Mouse (Mus musculus): ENCODE results near the gene Plcl2. TPM values are rescaled to one million over a fixed set of nuclear protein-coding genes. Genes with fewer than 3 reads are reported as not detected.
A peak's percentile ranks its signal among the peaks of the same experiment; 100 is the strongest.

Plcl2 gene
- total RNA-seq, 2 experiments from 2014 or later, result 145 to 165 TPM

DNA sequence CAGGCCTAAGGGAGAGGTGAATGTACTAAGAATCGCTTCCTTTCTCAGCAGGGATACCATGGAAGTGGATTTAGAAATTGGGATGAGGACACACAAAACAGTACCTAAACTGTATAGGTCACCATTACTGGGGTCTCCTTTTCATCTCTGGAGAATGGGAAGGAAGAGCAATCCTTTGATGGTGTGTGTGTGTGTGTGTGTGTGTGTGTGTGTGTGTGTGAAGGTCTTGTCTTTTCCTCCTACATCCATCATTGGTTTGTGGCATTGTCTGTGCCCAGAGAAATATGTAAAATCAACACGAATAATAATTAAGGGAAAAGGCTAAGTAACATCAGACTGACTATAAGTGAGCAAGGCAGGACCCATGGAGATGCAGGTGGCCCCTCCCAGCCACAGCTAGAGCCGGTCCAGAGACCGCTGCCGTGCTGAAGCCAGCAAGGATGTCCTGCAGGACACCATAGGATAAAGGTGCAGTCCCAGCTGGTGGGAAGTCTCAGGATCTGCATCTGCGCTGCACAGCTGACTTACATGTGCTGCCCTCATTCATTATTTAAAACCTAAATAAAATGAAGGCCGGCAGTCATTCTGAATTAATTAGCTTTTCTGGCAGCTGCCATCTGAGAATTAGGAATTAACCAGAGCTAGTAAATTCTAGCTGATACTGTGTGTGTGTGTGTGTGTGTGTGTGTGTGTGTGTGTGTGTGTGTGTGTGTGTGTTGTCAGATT is 201.5 kb downstream of the Plcl2 start:
- ATAC-seq (replicated peaks; ENCODE audit: low FRiP score, poor library complexity, severe bottlenecking), result no peak

- ATAC-seq (replicated peaks; ENCODE audit: low FRiP score, poor library complexity, severe bottlenecking), result no peak
Measured at GRCm38 (mm10) chr17:50717586-50717985, 208.4 kb downstream of the Plcl2 start.

DNA sequence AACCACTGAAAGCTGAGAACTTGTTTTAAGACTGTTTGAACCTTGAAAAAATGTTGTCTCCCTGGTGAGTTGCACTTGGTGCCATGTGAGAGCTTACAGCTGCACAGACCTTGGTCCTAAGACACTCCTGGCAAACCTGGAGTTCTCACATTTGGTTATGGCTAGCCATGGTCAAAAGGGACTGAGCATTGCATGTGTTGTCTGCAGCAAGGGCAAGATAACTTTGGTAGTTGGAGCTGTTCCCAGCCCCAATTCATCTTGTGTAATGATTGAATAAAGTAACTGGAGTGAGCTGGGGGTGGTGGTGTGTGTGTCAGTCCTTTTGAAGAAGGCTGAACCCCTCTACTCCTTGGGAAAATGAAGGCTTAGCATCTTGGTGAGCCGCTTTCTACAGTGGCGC is 215.2 kb downstream of the Plcl2 start:
- ATAC-seq (replicated peaks; ENCODE audit: low FRiP score, poor library complexity, severe bottlenecking), result no peak

GRCm38 (mm10) chr17:50726265-50726664 is 217.1 kb downstream of the Plcl2 start:
- ATAC-seq (replicated peaks; ENCODE audit: low FRiP score, poor library complexity, severe bottlenecking), result no peak

DNA sequence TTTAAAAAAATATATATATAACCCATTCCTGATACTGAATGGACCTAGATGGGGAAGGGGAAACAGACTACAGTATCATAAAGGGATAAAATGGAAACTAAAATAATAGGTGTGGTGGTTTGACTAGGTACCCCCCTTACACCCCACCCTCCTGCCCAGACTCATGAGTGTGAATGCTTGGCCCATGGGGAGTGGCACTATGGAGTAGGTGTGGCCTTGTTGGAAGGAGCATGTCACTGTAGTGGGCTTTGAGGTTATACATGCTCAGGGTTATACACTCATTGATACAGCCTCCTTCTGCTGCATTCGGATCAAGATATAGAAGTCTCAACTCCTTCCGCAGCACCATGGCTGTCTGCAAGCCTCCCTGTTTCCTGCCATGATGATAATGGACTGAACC is 219.8 kb downstream of the Plcl2 start:
- no peak for ATAC-seq (replicated peaks; ENCODE audit: low FRiP score, poor library complexity, severe bottlenecking)

DNA sequence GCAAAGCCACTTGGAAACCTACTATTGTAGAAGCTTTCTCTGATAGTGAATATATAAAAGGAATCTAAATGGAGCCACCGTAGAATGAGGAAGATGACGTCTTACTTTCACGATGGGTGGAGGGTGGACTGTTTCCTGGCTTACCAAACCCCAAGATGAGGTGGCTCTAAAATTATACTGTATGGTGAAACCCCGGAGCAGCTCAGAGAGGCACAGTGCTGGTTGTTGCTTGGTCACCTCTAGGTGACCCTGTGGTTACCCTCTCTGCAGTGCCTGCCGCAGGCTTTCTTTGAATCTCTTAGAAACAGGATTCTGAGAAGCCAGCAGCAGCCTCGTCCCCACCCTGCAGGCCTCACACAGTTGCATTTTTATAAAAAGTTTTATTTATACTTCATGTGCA is 220.4 kb downstream of the Plcl2 start:
- no peak for ATAC-seq (replicated peaks; ENCODE audit: low FRiP score, poor library complexity, severe bottlenecking)

GRCm38 (mm10) chr17:50730896-50731295 is 221.7 kb downstream of the Plcl2 start:
- 0 out of 2 replicates have a peak, but pooled peaks have one; percentile 31 for ATAC-seq (replicated peaks; ENCODE audit: low FRiP score, poor library complexity, severe bottlenecking)

- no peak for ATAC-seq (replicated peaks; ENCODE audit: low FRiP score, poor library complexity, severe bottlenecking)
Measured at GRCm38 (mm10) chr17:50731876-50732275, 222.7 kb downstream of the Plcl2 start.

GRCm38 (mm10) chr17:50733390-50733789 is 224.2 kb downstream of the Plcl2 start:
- ATAC-seq (replicated peaks; ENCODE audit: low FRiP score, poor library complexity, severe bottlenecking), result no peak

DNA sequence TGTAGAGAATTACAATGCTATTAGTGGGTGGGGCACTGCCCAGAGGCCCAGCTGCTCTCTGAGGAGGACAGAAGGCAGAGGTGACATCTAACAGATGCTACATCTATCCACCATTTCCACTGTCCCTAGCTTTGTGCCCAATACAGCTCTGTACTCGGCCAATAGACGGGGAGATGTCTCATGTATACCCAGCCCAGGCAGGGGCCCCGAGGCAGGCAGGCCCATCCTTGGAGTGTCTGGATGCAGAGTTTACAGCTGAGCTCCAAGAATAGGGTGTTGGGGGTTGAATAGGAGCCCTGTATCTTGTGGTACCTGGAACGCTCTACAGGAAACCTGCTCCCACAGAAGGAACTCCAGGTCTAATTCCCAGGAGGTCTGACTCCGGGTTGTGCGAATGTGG is 225.6 kb downstream of the Plcl2 start:
- no peak for ATAC-seq (replicated peaks; ENCODE audit: low FRiP score, poor library complexity, severe bottlenecking)

DNA sequence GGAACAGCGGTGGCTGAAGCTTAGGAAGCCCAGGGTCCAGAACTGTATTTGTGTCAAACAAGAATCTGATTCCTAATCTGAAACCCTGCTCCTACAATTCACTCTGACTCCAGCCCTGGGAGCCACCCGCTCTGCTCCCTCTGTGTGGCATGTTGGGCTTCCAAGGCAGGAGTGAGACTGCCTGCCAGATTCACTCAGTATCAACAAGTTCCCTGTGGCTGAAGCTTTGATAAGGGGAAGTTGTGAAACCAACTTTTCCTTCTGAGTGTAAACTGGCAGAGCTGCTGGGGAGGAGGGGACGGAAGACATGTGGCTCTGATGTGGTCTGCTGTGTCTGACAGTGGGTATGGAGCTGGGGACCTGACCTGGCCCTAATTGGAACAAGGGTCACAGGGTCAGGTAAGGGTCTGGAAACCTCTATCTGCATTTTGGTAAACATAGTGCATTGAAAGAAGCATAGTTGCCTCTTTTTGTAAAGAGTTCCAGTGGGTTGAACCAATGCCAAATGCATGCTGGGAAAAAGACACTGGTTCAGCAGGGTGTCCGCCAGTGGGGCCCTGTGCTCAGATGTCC is 226.3 kb downstream of the Plcl2 start:
- no peak for ATAC-seq (replicated peaks; ENCODE audit: low FRiP score, poor library complexity, severe bottlenecking)

DNA sequence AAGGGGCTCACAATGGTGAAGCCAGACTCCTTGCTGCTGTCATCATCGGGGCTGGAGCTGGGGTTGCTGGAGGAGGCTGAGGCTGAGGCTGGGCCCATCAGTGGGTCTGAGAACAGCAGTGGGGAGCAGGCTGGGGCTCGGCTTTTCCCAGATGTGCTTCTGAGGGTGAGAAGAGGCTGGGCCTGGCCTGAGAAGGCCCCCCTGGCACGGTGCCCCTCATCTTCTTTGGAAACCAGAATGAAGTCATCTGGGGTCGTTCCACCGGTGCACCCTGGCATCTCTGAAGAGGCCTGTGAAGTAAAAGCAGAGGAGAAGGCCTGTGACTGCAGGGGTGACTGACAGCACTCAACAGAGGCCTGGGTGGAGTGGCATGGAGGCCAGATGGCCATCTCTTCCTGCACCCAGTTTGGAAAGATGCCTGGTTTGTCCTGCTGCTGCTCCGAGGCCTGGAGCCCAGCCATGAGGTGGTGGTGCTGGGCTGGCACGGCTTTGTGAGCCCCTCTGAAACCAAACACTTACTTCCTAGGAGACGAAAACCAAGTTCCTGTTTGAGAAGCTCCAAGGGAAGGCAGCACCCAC is 226.8 kb downstream of the Plcl2 start:
- ATAC-seq (replicated peaks; ENCODE audit: low FRiP score, poor library complexity, severe bottlenecking), result no peak

DNA sequence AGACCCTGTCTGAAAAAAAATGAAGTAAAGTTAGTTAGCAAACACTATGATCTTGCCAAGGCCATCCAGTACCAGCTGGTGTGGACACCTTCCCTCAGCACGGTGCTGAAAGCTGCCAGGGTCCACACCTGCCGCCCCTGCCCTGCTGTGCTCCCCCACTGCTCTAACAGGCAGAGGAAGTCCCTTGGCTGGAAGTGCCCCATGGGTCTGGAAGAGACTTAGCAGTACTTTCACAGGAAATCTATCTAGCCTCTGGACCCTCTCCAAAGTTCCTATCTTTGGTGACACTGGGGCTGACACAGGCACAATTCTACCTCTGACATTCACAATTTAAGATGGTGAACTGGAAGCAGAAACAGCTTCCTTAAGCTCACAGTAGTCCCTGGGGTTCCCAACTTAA is 227.9 kb downstream of the Plcl2 start:
- ATAC-seq (replicated peaks; ENCODE audit: low FRiP score, poor library complexity, severe bottlenecking), result no peak

Other genes starting within 250 kb of the Plcl2 start
- gene Dazl, start 215.8 kb upstream of the Plcl2 start, total RNA-seq (2015; ENCODE audit: low replicate concordance), result not detected in 2 replicates
- gene Dazl, start 215.8 kb upstream of the Plcl2 start, total RNA-seq (2017; ENCODE audit: low replicate concordance), result not detected in 2 replicates

Measured in erythroid progenitor cell, adult 5-6 weeks (primary cell).